Mouse (Mus musculus): ENCODE results near the gene Pced1a.

DNA sequence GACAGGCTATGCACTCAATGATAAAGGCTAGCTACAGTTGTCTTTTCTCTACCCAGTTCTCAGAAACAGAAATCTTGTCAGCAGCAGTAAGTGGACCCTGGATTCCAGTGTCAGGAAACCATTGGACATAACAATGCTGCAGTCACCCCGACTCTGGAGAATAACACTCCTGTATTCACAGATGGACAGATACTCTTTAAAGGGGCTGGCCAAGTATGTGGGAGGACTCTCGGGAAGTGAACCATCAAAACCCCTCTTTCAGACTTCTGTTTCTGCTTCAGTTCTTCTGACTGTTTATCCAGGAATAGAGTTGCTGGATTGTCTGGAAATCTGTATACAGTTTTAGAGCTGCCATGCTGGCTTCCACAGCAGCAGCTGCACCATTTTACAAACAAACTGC, 5.3 kb upstream of the Pced1a start:
- TF ChIP-seq CTCF (IDR thresholded peaks at IDR 0.05; ENCODE audit: low read depth): no peak
- no peak for TF ChIP-seq EP300 (IDR thresholded peaks at IDR 0.05; ENCODE audit: low read depth)

All from liver, postnatal 0 days (tissue).